Mouse (Mus musculus) forebrain, embryonic 10.5 days (tissue): ENCODE data around the gene Efcab8. TPM values are rescaled to one million over a fixed set of nuclear protein-coding genes. Genes with fewer than 3 reads are reported as not detected.

Experiments
- polyA plus RNA-seq: library from polyadenylated mRNA; unstranded; fragments of >200 nt; fragmentation: Nextera tagmentation; extraction: Ambion mirVana; gene quantifications from 2 replicates; pipeline ENCODE4 v1.2.1, GENCODE M21; 2016

Efcab8 gene
- polyA plus RNA-seq, 1 experiment from 2014 or later: not detected

Other genes with a start within 250 kb of the Efcab8 start
- 11.7 and 12.3 TPM in 2 replicates for gene Nol4l, start 250.0 kb upstream of the Efcab8 start, polyA plus RNA-seq
- gene Commd7, start 147.2 kb upstream of the Efcab8 start, polyA plus RNA-seq: 66.2 and 71.8 TPM in 2 replicates
- 24.8 and 26.9 TPM in 2 replicates for gene Dnmt3b, start 130.5 kb upstream of the Efcab8 start, polyA plus RNA-seq
- 0.07 TPM in 1 of 2 replicates, not detected in the other for gene Dnmt3c, start 83.3 kb upstream of the Efcab8 start, polyA plus RNA-seq
- 312 and 323 TPM in 2 replicates for gene Mapre1, start 38.7 kb upstream of the Efcab8 start, polyA plus RNA-seq
- not detected in 2 replicates for gene Sun5, start 91.2 kb downstream of the Efcab8 start, polyA plus RNA-seq
- gene Bpifb2, start 95.1 kb downstream of the Efcab8 start, polyA plus RNA-seq: not detected in 2 replicates
- gene Bpifb6, start 120.5 kb downstream of the Efcab8 start, polyA plus RNA-seq: not detected in 2 replicates
- gene Bpifb3, start 138.3 kb downstream of the Efcab8 start, polyA plus RNA-seq: not detected in 2 replicates
- not detected in 2 replicates for gene Bpifb4, start 158.3 kb downstream of the Efcab8 start, polyA plus RNA-seq
- not detected in 2 replicates for gene Bpifa6, start 195.0 kb downstream of the Efcab8 start, polyA plus RNA-seq
- gene Bpifa2, start 228.3 kb downstream of the Efcab8 start, polyA plus RNA-seq: not detected in 2 replicates